Comparison of ENCODE assay signal across 9 mouse cellular contexts in the genomic region with DNA sequence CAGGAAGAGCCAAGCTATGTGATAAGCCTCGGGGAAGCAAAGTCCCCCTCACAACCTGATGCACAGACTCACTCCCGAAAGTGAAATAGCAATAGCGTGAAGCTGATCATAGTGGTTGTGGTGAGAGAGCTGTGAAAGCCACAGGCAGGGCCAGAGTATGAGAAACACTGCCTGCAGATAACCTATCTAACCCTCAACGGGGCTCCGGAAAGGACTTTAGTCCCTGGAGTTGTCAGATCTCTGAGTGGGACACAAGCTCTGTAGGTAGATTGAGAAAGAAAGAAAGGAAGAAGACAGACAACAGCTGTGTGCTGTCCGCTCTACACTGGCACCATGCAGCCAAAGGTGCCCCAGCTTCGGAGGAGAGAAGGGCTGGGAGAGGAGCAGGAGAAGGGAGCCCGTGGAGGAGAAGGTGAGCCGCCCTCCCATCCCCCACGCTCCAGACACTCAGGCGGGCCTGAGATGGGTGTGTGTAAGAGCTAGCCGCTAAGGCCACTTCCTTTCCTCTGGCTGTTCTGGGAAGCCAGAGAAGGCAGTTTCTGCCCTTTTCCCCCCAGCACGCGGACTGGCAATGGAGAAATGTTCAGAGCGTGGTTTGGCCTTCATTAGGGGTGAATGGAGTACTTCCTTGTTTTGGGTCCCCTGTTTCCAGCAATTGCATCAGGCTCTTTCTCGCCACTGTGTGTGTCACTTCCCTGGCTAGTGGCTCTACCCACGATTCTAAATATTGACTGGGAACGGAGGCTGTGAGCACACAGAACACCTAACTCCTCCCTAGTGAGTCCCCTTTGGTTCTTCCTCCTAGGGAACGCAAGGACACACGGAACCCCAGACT. TPM values are rescaled to one million over a fixed set of nuclear protein-coding genes. Genes with fewer than 3 reads are reported as not detected.
DNase-seq lines count a peak whose midpoint lies in the region; ATAC-seq and TF ChIP-seq lines count a peak whose summit lies in the region.
"Had no signal": no experiment of that assay in that cellular context is flagged by ENCODE, and none has a peak within 500 bp of the region (broad histone marks: within the 10 kb centered on the region; RNA-seq: fewer than 3 reads in every experiment).

Gene Soat2, plus strand, starts transcription at position 226 of the 835 bp plus-strand sequence.

- H3K27me3 ChIP-seq in heart, postnatal 0 days (ENCODE audit: control insufficient read depth, insufficient read depth, low read length) = peaks cover 7% of the 10 kb centered on the region; the same call in 1 of the 2 replicates
- peaks cover 10% of the 10 kb centered on the region for H3K27me3 ChIP-seq in limb, embryonic 12.5 days
- H3K27me3 ChIP-seq: Patski had no signal

- peak within 1 kb of the TSS; percentile 19; the same call in 1 of the 2 replicates for H3K9ac ChIP-seq in heart, postnatal 0 days (replicated peaks; ENCODE audit: low read depth, low read length)
- H3K9ac ChIP-seq in limb, embryonic 12.5 days (replicated peaks) = no peak within 1 kb of the TSS

- peak within 1 kb of the TSS; percentile 26 for H3K4me2 ChIP-seq in heart, postnatal 0 days (ENCODE audit: low read depth, low read length)
- peak within 1 kb of the TSS; percentile 2; the same call in 1 of the 2 replicates for H3K4me2 ChIP-seq in limb, embryonic 12.5 days

- H3K9me3 ChIP-seq in heart, postnatal 0 days (replicated peaks; ENCODE audit: control insufficient read depth, low read length) = no peaks in the 10 kb centered on the region
- H3K9me3 ChIP-seq in limb, embryonic 12.5 days = no peaks in the 10 kb centered on the region

- TF ChIP-seq EP300 in heart, postnatal 0 days (IDR thresholded peaks at IDR 0.05; ENCODE audit: low read depth) = no peak

- DNase-seq in embryo, embryonic 11 days = peak; percentile 42
- DNase-seq in embryo, embryonic 10 days (ENCODE audit: low spot score) = no peak
- DNase-seq in ZHBTc4 (ENCODE audit: low read depth, low spot score) = peak; percentile 64
- no peak for DNase-seq in heart, postnatal 0 days (ENCODE audit: low spot score)
- DNase-seq in natural killer cell, adult 2 months (ENCODE audit: low spot score in 2 of 2) = peak; percentile 73 to 89
- DNase-seq in cerebellum, adult 11-12 months = no peak
- DNase-seq in right cerebral cortex, postnatal 36 days (ENCODE audit: low spot score in 2 of 2) = no peak

- peak; percentile 49 for ATAC-seq in heart, postnatal 0 days (ENCODE audit: insufficient read depth, low read depth)
- ATAC-seq in limb, embryonic 12.5 days (ENCODE audit: insufficient number of reproducible peaks, insufficient read depth, low FRiP score, low TSS enrichment, low read depth) = no peak
- ATAC-seq: Patski had no signal

- no peak within 1 kb of the TSS; the same call in 1 of the 2 replicates for H3K27ac ChIP-seq in heart, postnatal 0 days (ENCODE audit: low read depth)
- H3K27ac ChIP-seq in limb, embryonic 12.5 days = no peak within 1 kb of the TSS

- 27% methylated on average over 20 of the region's 20 CpGs for WGBS in heart, postnatal 0 days
- WGBS in limb, embryonic 12.5 days = 47% methylated on average over 20 of the region's 20 CpGs

- no peak for TF ChIP-seq CTCF in heart, postnatal 0 days (IDR thresholded peaks at IDR 0.05; ENCODE audit: low read depth)

- H3K4me1 ChIP-seq in heart, postnatal 0 days (ENCODE audit: control insufficient read depth, insufficient read depth) = no peaks in the 10 kb centered on the region
- H3K4me1 ChIP-seq in limb, embryonic 12.5 days (replicated peaks) = no peaks in the 10 kb centered on the region

- H3K4me3 ChIP-seq in heart, postnatal 0 days (ENCODE audit: low read depth, low read length) = no peak within 1 kb of the TSS
- H3K4me3 ChIP-seq in limb, embryonic 12.5 days (replicated peaks) = no peak within 1 kb of the TSS

- H3K36me3 ChIP-seq in heart, postnatal 0 days (replicated peaks; ENCODE audit: control insufficient read depth, insufficient read depth, low read length) = no peaks in the 10 kb centered on the region
- no peaks in the 10 kb centered on the region for H3K36me3 ChIP-seq in limb, embryonic 12.5 days

RNA-seq across cellular contexts. Expression of gene Soat2, which starts in this region (rescaled TPM):
- 1.7 TPM in 1 of 2 replicates, not detected in the other for total RNA-seq in heart, postnatal 0 days (2014; rRNA removed; ENCODE audit: low replicate concordance)
- polyA plus RNA-seq in heart, postnatal 0 days (2015; fragmentation: Nextera tagmentation; extraction: Ambion mirVana) = 0.08 and 0.14 TPM in 2 replicates
- 0.15 TPM in 1 of 2 replicates, not detected in the other for polyA plus RNA-seq in limb, embryonic 12.5 days (2016; fragmentation: Nextera tagmentation; extraction: Ambion mirVana)

Comparison
In these comparisons a context has a peak if more than half of its experiments do, and no peak if none do; other contexts are left out.
1. DNase-seq: peak in embryo, embryonic 11 days (single experiment), ZHBTc4 (single experiment) and natural killer cell, adult 2 months (2 of 2); none in embryo, embryonic 10 days (single experiment), heart, postnatal 0 days (single experiment), cerebellum, adult 11-12 months (single experiment) and right cerebral cortex, postnatal 36 days (0 of 2).